Mouse (Mus musculus): Measurements from ENCODE around the gene Eif4g1. TPM values are rescaled to one million over a fixed set of nuclear protein-coding genes. Genes with fewer than 3 reads are reported as not detected.

Eif4g1 gene
- polyA plus RNA-seq, 1 experiment, result 247 TPM

DNA sequence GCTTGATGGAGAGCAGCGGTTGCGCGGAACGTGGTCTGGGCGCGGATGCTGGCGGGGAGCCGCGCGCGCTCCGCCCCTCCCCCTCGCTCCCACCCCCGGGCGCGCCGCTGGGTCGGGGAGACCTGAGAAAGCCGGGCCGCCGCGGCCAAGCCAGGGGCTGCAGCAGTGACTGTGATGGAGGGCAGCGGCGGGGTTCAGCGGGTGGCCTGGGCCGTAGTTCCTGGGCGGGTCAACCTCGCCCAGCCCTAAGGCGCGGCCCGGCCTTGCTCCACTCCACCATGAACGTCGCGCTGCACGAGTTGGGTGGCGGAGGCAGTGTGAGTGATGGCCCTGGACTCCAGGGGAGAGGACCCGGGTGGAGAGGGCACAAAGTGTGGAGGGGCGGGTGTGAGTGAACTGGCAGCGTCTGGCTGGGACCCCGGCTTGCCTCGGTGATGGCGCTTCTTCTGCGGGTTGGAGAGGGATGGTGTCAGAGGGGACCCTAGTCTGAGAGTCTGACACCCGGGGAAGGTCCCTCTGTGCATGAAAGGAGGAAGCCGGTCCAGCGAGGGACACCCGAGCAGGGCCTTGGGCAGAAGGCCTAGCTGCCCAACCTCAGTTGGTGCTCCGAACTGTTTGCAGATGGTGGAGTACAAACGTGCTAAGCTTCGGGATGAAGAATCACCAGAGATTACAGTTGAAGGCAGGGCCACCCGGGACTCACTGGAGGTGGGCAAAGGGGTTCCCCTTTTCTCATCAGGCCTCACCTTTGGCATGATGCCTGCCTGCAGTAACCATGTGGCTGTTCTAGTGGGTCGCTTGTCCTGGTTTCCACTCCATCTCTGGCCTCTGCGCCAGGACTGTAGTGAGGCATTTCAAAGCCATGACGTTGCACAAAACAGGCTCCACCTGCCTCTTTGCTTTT, 38.1 kb upstream of the Eif4g1 start, which contains the start of gene Ece2:
Gene Ece2, plus strand, starts transcription at position 98 of the 904 bp plus-strand sequence.
- Histone ChIP-seq H3K36me3 (replicated peaks; ENCODE audit: low read length) (no peaks in the 10 kb centered on the region), H3K9me3 (0 out of 2 replicates have a peak, but pooled peaks cover 2% of the 10 kb centered on the region), H3K4me3 (replicated peaks) (peak within 1 kb of the TSS; percentile 73), H3K27me3 (replicated peaks) (peaks cover 68% of the 10 kb centered on the region), H3K4me1 (peaks cover 24% of the 10 kb centered on the region)
- no peak for TF ChIP-seq GATA1 (IDR thresholded peaks at IDR 0.05; ENCODE audit: borderline replicate concordance, low read length)
- no peak for TF ChIP-seq FLI1 (IDR thresholded peaks at IDR 0.05; ENCODE audit: low read length)

DNA sequence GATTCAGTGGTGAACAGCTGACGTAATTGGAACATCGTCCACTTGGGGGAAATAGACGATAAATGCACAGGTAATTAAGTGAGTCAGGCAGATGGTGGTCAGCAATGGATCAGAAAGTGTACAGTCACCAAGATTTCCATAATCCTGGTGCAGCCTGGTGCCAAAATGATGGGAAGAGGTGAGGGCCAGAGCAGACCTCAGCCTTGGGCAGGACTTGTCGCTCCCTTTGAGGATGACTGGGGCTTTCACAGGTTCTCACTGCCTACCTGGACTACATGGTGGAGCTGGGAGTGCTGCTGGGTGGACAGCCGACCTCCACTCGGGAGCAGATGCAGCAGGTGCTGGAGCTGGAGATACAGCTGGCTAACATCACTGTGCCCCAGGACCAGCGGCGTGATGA, 30.7 kb upstream of the Eif4g1 start:
- no peak overlapping the region for H3K4me3 ChIP-seq (replicated peaks)
- 0 out of 2 replicates have a peak, but pooled peaks cover 6% of the 10 kb centered on the region for H3K9me3 ChIP-seq
- H3K4me1 ChIP-seq, result peaks cover 10% of the 10 kb centered on the region
- TF ChIP-seq GATA1 (IDR thresholded peaks at IDR 0.05; ENCODE audit: borderline replicate concordance, low read length) (no peak), FLI1 (IDR thresholded peaks at IDR 0.05; ENCODE audit: low read length) (no peak)
- no peaks in the 10 kb centered on the region for H3K36me3 ChIP-seq (replicated peaks; ENCODE audit: low read length)
- peaks cover 71% of the 10 kb centered on the region for H3K27me3 ChIP-seq (replicated peaks)

DNA sequence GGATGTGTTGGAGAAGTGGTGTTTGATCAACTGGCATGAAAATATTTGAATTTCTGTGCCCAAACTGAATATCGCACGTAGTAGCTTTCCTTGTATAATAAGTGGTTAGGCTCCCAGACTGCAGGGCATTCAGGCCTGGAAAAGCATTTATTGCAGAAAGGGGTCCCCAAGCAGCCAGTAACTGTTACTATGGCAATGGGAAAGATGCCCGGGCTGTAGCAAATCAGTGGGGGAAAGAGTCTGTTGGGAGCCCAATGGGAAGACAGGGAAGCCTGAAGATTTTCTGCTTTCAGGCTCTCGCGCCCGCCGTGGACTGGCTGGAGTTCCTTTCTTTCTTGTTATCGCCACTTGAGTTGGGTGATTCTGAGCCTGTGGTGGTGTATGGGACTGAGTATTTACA, 29.7 kb upstream of the Eif4g1 start:
- Histone ChIP-seq H3K27me3 (replicated peaks) (peaks cover 65% of the 10 kb centered on the region), H3K4me3 (replicated peaks) (no peak overlapping the region), H3K36me3 (replicated peaks; ENCODE audit: low read length) (no peaks in the 10 kb centered on the region), H3K4me1 (peaks cover 10% of the 10 kb centered on the region), H3K9me3 (0 out of 2 replicates have a peak, but pooled peaks cover 6% of the 10 kb centered on the region)
- no peak for TF ChIP-seq FLI1 (IDR thresholded peaks at IDR 0.05; ENCODE audit: low read length)
- TF ChIP-seq GATA1 (IDR thresholded peaks at IDR 0.05; ENCODE audit: borderline replicate concordance, low read length), result no peak

DNA sequence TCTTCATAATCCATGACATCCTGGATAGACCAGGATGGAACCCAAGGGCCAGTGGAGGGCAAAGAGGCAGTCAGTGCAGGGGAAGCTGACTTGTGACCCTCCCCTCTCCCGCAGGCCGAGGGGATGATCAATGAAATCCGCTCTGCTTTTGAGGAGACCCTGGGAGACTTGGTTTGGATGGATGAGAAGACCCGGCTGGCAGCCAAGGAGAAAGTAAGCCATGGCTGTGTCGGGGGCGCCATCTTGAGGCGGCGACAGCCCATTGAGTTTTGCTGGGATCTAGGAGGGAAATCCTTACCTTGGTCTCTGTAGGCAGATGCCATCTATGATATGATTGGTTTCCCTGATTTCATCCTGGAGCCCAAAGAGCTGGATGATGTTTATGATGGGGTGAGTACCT, 26.0 kb upstream of the Eif4g1 start:
- peaks cover 4% of the 10 kb centered on the region for H3K4me1 ChIP-seq
- no peak for TF ChIP-seq FLI1 (IDR thresholded peaks at IDR 0.05; ENCODE audit: low read length)
- no peak for TF ChIP-seq GATA1 (IDR thresholded peaks at IDR 0.05; ENCODE audit: borderline replicate concordance, low read length)

DNA sequence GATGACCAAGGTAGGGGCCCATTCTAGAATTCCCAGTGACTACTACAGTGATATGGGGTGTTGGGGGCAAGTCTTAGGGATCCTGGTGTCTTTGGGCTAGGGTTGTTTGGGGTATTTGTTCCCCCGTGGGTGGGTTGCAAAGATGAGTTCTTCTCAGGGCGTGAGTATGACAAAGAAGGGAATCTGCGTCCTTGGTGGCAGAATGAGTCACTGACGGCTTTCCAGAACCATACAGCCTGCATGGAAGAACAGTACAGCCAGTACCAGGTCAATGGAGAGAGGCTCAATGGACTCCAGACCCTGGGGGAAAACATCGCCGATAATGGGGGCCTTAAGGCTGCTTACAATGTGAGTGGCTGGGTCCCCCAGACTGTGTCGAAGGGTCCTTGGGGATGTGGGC, 24.2 kb upstream of the Eif4g1 start:
- H3K36me3 ChIP-seq (replicated peaks; ENCODE audit: low read length), result no peaks in the 10 kb centered on the region
- TF ChIP-seq GATA1 (IDR thresholded peaks at IDR 0.05; ENCODE audit: borderline replicate concordance, low read length) (no peak), FLI1 (IDR thresholded peaks at IDR 0.05; ENCODE audit: low read length) (no peak)
- no peak overlapping the region for H3K4me3 ChIP-seq (replicated peaks)

More for the DNA sequence above, 26.0 kb upstream of the Eif4g1 start:
- peak overlapping the region; percentile 85 for H3K4me3 ChIP-seq (replicated peaks)
- H3K27me3 ChIP-seq (replicated peaks), result peaks cover 65% of the 10 kb centered on the region
- no peaks in the 10 kb centered on the region for H3K36me3 ChIP-seq (replicated peaks; ENCODE audit: low read length)
- no peaks in the 10 kb centered on the region for H3K9me3 ChIP-seq

DNA sequence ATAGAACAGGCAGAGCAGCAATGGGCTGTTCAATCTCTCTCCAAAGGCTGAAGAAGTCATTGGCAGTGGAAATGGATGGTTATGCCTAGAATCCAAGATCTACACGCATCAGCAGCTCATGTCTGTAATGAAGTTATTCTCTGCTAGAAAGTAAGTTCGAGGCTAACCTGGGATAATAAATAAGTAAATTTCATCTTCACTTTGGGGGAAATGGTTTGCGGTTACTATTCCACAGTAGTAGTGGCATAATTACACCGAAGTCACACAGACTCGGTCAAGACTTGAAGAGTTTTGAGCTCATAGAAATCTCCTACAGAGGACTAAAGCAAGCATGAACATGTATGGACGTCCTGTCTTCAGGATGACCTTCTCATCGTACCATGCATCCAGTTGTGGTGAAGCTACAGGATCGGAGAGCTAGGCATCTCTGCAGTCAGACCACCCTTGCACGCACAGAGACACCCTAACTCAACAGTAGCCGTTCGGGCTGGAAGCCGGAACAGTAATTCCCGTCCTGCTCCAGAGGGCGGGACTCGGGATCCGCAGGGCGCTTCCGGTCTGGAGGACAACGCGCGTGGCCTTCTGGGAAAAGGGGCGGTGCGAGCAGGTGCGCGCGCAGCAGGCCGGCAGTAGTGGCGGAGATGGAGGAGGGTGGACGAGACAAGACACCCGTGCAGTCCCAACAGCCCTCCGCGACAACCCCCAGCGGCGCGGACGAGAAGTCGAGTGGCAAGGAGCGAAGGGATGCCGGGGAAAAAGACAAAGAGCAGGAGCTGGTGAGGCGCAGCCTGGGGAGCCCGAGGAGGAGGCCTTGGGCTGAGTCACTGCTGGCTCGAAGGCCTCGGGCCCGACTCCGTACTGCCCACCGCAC, 16.8 kb upstream of the Eif4g1 start, which contains the start of gene Psmd2:
Gene Psmd2, plus strand, starts transcription at position 577 of the 871 bp plus-strand sequence.
- no peaks in the 10 kb centered on the region for H3K9me3 ChIP-seq
- H3K4me3 ChIP-seq (replicated peaks), result peak within 1 kb of the TSS; percentile 97
- H3K4me1 ChIP-seq, result peaks cover 20% of the 10 kb centered on the region
- H3K36me3 ChIP-seq (replicated peaks; ENCODE audit: low read length), result peaks cover 34% of the 10 kb centered on the region
- H3K27me3 ChIP-seq (replicated peaks), result peaks cover 14% of the 10 kb centered on the region
- TF ChIP-seq GATA1 (IDR thresholded peaks at IDR 0.05; ENCODE audit: borderline replicate concordance, low read length) (no peak), FLI1 (IDR thresholded peaks at IDR 0.05; ENCODE audit: low read length) (0 out of 2 replicates have a peak, but pooled peaks have one; percentile 56)

More for the DNA sequence above, 24.2 kb upstream of the Eif4g1 start:
- Histone ChIP-seq H3K4me1 (peaks cover 4% of the 10 kb centered on the region), H3K27me3 (replicated peaks) (peaks cover 55% of the 10 kb centered on the region), H3K9me3 (no peaks in the 10 kb centered on the region)

DNA sequence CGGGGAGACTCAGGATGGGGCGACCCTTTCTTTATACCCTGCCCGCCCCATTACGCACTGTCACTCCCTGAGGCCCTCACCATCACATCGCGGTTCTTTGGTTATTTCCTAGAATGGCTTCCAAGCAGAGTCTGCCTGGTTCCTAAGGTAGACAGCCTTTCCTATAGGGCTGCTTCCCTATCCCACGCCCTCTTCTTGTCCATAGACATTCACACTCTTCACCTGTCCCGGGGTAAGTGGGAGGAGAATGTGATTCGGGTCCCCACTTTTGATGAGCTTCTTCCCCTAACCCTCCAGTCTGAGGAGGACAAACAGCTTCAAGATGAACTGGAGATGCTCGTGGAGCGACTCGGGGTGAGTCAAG, 16.2 kb upstream of the Eif4g1 start:
- Histone ChIP-seq H3K4me1 (peaks cover 20% of the 10 kb centered on the region), H3K4me3 (replicated peaks) (peak overlapping the region; percentile 97), H3K27me3 (replicated peaks) (peaks cover 10% of the 10 kb centered on the region), H3K9me3 (no peaks in the 10 kb centered on the region), H3K36me3 (replicated peaks; ENCODE audit: low read length) (peaks cover 40% of the 10 kb centered on the region)
- TF ChIP-seq GATA1 (IDR thresholded peaks at IDR 0.05; ENCODE audit: borderline replicate concordance, low read length), result no peak
- no peak for TF ChIP-seq FLI1 (IDR thresholded peaks at IDR 0.05; ENCODE audit: low read length)

DNA sequence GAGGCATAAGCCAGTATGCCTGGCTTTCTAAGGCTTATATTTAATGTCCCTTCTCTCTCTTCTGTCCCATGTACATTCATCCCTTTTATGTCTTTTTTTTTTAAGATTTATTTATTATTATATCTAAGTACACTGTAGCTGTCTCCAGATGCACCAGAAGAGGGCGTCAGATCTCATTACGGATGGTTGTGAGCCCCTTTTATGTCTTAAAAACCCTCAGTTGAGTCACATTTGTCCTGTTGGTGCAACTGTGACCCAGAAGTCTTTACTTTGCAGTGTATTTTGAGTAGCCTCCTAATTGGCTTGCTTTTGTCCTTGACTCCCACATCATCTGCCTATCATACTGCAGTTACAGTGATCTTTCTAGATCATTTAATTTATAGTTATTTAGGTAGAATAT, 14.8 kb upstream of the Eif4g1 start:
- Histone ChIP-seq H3K9me3 (no peaks in the 10 kb centered on the region), H3K27me3 (replicated peaks) (peaks cover under 1% of the 10 kb centered on the region), H3K4me3 (replicated peaks) (no peak overlapping the region)

DNA sequence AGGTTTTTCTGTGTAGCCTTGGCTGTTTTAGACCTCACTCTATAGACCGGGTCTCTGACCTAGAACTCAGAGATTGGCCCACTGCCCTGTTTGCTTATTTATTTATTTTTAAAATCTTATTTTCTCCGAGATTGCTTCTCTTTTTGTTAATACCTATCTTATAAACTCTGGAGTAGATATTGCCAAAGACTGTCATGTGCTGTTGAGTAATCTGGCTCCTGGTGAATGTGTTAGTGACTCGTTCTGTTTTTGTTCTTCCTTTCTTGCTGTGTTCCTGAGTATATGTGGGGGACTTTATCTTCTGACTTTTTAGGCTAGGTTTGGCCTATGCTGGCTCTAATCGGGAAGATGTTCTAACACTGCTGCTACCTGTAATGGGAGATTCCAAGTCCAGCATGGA, 10.5 kb upstream of the Eif4g1 start:
- TF ChIP-seq GATA1 (IDR thresholded peaks at IDR 0.05; ENCODE audit: borderline replicate concordance, low read length) (no peak), FLI1 (IDR thresholded peaks at IDR 0.05; ENCODE audit: low read length) (no peak)
- Histone ChIP-seq H3K4me3 (replicated peaks) (no peak overlapping the region), H3K9me3 (no peaks in the 10 kb centered on the region), H3K4me1 (peaks cover 7% of the 10 kb centered on the region), H3K27me3 (replicated peaks) (no peaks in the 10 kb centered on the region), H3K36me3 (replicated peaks; ENCODE audit: low read length) (peaks cover 96% of the 10 kb centered on the region)

More for the DNA sequence above, 14.8 kb upstream of the Eif4g1 start:
- no peak for TF ChIP-seq GATA1 (IDR thresholded peaks at IDR 0.05; ENCODE audit: borderline replicate concordance, low read length)
- TF ChIP-seq FLI1 (IDR thresholded peaks at IDR 0.05; ENCODE audit: low read length), result no peak
- Histone ChIP-seq H3K4me1 (peaks cover 20% of the 10 kb centered on the region), H3K36me3 (replicated peaks; ENCODE audit: low read length) (peaks cover 54% of the 10 kb centered on the region)

Measured in megakaryocyte, embryonic 14.5 days (primary cell).